Mouse (Mus musculus) C2C12 (cell line): ENCODE measurements around the gene Pcdh15.

Experiments used
- CEBPB ChIP-seq: IDR thresholded peaks from one replicate; pipeline ENCODE4 v1.6.1; 2011; ENCODE audit warnings: low read depth, mild to moderate bottlenecking, control low read depth, moderate library complexity
- CTCF ChIP-seq: IDR thresholded peaks from one replicate; pipeline ENCODE4 v1.5.1; 2011; ENCODE audit not compliant: control insufficient read depth, insufficient read depth, insufficient read length
- FOSL1 ChIP-seq: IDR thresholded peaks from one replicate; pipeline ENCODE4 v1.8.0; 2011; ENCODE audit warnings: mild to moderate bottlenecking, low read length; ENCODE audit not compliant: poor library complexity, insufficient read depth, severe bottlenecking
- MAX ChIP-seq: IDR thresholded peaks from one replicate; pipeline ENCODE4 v1.6.1; 2011; ENCODE audit warnings: mild to moderate bottlenecking, control low read depth
- MYOD1 ChIP-seq: IDR thresholded peaks from one replicate; pipeline ENCODE4 v1.6.1; 2011; ENCODE audit warnings: low read depth; ENCODE audit not compliant: control insufficient read depth, insufficient read length
- MYOG ChIP-seq: IDR thresholded peaks from one replicate; pipeline ENCODE4 v1.6.1; 2011; ENCODE audit not compliant: control insufficient read depth, insufficient read length; ENCODE audit errors: extremely low read depth
- USF1 ChIP-seq: IDR thresholded peaks from one replicate; pipeline ENCODE4 v1.6.1; 2011; ENCODE audit warnings: low read depth, mild to moderate bottlenecking, control low read depth, moderate library complexity

DNA sequence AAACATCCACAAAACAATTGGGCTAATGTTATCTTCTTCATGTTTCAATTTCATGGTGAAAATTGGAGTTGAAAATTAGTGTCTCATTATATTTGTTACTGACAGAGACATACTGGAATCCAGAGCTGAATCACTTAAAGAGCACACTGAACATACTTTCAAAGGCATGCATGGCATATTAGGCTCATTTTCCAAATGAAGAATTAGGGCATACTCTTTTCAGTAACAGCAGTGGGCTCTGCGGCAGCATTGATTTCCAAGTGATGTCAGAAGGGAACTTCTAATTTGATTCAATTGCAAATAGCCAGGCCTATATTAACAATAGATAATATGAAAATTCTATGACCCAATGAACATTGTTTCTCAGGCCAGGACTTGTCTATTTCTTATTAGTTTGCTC, 568.4 kb downstream of the Pcdh15 start:
- TF ChIP-seq MAX (no peak), CTCF (no peak), USF1 (no peak), MYOD1 (no peak), FOSL1 (no peak), CEBPB (no peak), MYOG (no peak)
